Mouse (Mus musculus) fat pad, adult 2 months (tissue): Measurements from ENCODE around the gene Troap.

Experiments used
- DNase-seq: peaks from one replicate; pipeline ENCODE4 v3.0.0-alpha.2; 2011; ENCODE audit warnings: low read depth, low spot score; ENCODE audit errors: extremely low read depth

Troap gene

GRCm38 (mm10) chr15:99074019-99074599 lies at the start of gene Troap:
Troap (plus strand) TSS chr15:99074575.
- no peak for DNase-seq

GRCm38 (mm10) chr15:99024668-99025314 lies 49.6 kb upstream of the Troap start:
- no peak for DNase-seq

GRCm38 (mm10) chr15:99025414-99025813 lies 49.0 kb upstream of the Troap start:
- no peak for DNase-seq

GRCm38 (mm10) chr15:99026259-99026658 lies 48.1 kb upstream of the Troap start:
- DNase-seq = no peak

- no peak for DNase-seq
Observed at GRCm38 (mm10) chr15:99027116-99027515, 47.3 kb upstream of the Troap start.

GRCm38 (mm10) chr15:99028874-99029458 lies 45.4 kb upstream of the Troap start:
- DNase-seq = no peak

GRCm38 (mm10) chr15:99029619-99030584 lies 44.5 kb upstream of the Troap start, which contains the start of gene Tuba1c:
Tuba1c (plus strand) TSS chr15:99029891.
- DNase-seq = peak; percentile 97

GRCm38 (mm10) chr15:99030585-99031387 lies 43.6 kb upstream of the Troap start:
- no peak for DNase-seq

GRCm38 (mm10) chr15:99031388-99031675 lies 43.0 kb upstream of the Troap start:
- no peak for DNase-seq

- DNase-seq = peak; percentile 97
Observed at GRCm38 (mm10) chr15:99032041-99032725, 42.2 kb upstream of the Troap start.

- no peak for DNase-seq
Observed at GRCm38 (mm10) chr15:99032726-99033250, 41.6 kb upstream of the Troap start.

- DNase-seq = no peak
Observed at GRCm38 (mm10) chr15:99033498-99034270, 40.7 kb upstream of the Troap start.

- no peak for DNase-seq
Observed at GRCm38 (mm10) chr15:99035431-99035830, 38.9 kb upstream of the Troap start.

- DNase-seq = no peak
Observed at GRCm38 (mm10) chr15:99036249-99036905, 38.0 kb upstream of the Troap start.

GRCm38 (mm10) chr15:99038025-99038424 lies 36.4 kb upstream of the Troap start:
- no peak for DNase-seq

GRCm38 (mm10) chr15:99038797-99039196 lies 35.6 kb upstream of the Troap start:
- DNase-seq = no peak

- DNase-seq = no peak
Observed at GRCm38 (mm10) chr15:99039306-99039705, 35.1 kb upstream of the Troap start.
